Mouse (Mus musculus) testis, adult 2 months (tissue): ENCODE results near the gene Megf11.

Source experiments
- CTCF ChIP-seq: fragments of 200-500 bp; IDR thresholded peaks from 2 replicates; pipeline ENCODE4 v1.5.1; 2012; ENCODE audit warnings: low read depth, mild to moderate bottlenecking, inconsistent platforms, low read length, moderate library complexity; ENCODE audit not compliant: control insufficient read depth, insufficient read depth, insufficient replicate concordance
- POLR2A ChIP-seq: fragments of 200-500 bp; IDR thresholded peaks from 2 replicates; pipeline ENCODE4 v1.6.1; 2012; ENCODE audit warnings: low read depth, mild to moderate bottlenecking, inconsistent platforms, low read length, moderate library complexity; ENCODE audit not compliant: control insufficient read depth

DNA sequence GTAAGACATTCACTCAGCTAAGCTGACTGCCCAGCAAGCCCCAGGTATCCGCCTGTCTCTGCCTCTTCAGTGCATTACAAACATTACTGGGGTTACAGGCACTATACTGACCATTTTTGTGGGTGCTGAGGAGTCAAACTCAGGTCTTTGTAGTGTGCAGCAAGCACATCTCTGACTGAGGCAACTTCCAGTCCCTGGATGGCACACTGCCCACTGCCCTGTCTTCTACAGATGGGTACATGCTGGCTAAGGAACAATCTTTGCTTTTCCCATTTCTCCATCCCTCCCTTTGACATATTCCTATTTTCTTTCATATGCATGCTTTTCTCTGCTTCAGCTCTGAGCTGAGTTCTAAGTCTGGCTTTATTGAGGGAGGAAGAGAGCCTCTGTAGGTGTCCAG is 38.5 kb downstream of the Megf11 start:
- TF ChIP-seq CTCF = no peak
- no peak for TF ChIP-seq POLR2A
